Mouse (Mus musculus): ENCODE data around the gene Llgl2.

GRCm38 (mm10) chr11:115869393-115869792 lies 45.5 kb downstream of the Llgl2 start:
- no peak for TF ChIP-seq POLR2A (IDR thresholded peaks at IDR 0.05; ENCODE audit: extremely low read depth, insufficient read depth, low read length)
- no peak for TF ChIP-seq CTCF (IDR thresholded peaks at IDR 0.05; ENCODE audit: extremely low read depth, insufficient read depth, low read length)

Data from cortical plate, adult 2 months (tissue).